Mouse (Mus musculus): ENCODE data around the gene Papolb. TPM values are rescaled to one million over a fixed set of nuclear protein-coding genes. Genes with fewer than 3 reads are reported as not detected.

Papolb gene
- polyA plus RNA-seq, 1 experiment, result 155 TPM

DNA sequence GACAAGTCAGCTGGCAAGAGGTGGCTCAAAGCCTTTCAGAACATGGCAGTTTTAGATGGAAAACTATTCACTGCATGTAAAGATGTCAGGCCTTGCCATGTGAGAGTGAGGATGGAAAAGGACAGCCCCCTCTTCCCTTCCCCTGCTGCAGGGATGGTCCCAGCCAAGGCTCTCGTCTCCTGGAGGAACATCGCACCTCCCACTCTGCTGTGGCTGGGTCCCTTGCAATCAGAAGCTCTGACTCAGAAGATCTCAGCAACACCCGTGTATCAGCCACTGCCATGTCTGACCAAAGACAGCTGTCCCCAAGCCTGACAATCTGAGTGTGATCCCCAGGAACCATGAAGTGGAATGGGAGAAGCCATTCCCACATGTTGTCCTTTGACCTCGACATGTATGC, 17.8 kb downstream of the Papolb start:
- TF ChIP-seq POLR2A (IDR thresholded peaks at IDR 0.05; ENCODE audit: control insufficient read depth, low read depth, low read length) (no peak), CTCF (IDR thresholded peaks at IDR 0.05; ENCODE audit: control insufficient read depth, insufficient read depth, insufficient replicate concordance, low read depth, low read length) (no peak)
- H3K4me1 ChIP-seq (ENCODE audit: control insufficient read depth, insufficient read depth, low read length), result no peaks in the 10 kb centered on the region
- no peak overlapping the region for H3K4me3 ChIP-seq (ENCODE audit: control insufficient read depth, low read depth, low read length)
- no peaks in the 10 kb centered on the region for H3K36me3 ChIP-seq (ENCODE audit: control insufficient read depth, insufficient read depth, low read length)
- H3K27me3 ChIP-seq (ENCODE audit: control insufficient read depth, insufficient read depth, low read length), result no peaks in the 10 kb centered on the region
- H3K27ac ChIP-seq (ENCODE audit: control insufficient read depth, insufficient read depth, low read depth, low read length), result no peak overlapping the region

DNA sequence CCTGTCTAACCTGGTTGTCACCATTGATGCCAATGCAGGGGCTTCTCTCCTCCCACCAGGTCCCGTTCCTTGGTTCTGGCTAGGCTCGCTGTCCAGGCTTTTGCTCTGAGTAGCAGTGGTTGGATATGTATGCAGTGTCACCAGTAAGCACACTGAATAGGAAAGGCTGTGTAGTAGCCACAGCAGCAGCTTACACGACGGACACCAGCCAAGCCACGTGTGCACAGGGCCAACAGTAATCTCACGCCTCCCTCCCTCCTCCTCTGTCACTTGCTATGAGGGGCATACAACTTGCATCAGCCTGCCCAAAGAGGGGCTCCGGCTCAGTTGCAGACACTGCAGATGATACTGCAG, 19.8 kb downstream of the Papolb start:
- TF ChIP-seq CTCF (IDR thresholded peaks at IDR 0.05; ENCODE audit: control insufficient read depth, insufficient read depth, insufficient replicate concordance, low read depth, low read length), result no peak
- TF ChIP-seq POLR2A (IDR thresholded peaks at IDR 0.05; ENCODE audit: control insufficient read depth, low read depth, low read length), result no peak
- no peaks in the 10 kb centered on the region for H3K4me1 ChIP-seq (ENCODE audit: control insufficient read depth, insufficient read depth, low read length)
- no peaks in the 10 kb centered on the region; the same call in 1 of the 2 replicates for H3K36me3 ChIP-seq (ENCODE audit: control insufficient read depth, insufficient read depth, low read length)
- H3K4me3 ChIP-seq (ENCODE audit: control insufficient read depth, low read depth, low read length), result no peak overlapping the region
- H3K27me3 ChIP-seq (ENCODE audit: control insufficient read depth, insufficient read depth, low read length), result no peaks in the 10 kb centered on the region
- H3K27ac ChIP-seq (ENCODE audit: control insufficient read depth, insufficient read depth, low read depth, low read length), result no peak overlapping the region

- no peaks in the 10 kb centered on the region; the same call in 1 of the 2 replicates for H3K36me3 ChIP-seq (ENCODE audit: control insufficient read depth, insufficient read depth, low read length)
- H3K27me3 ChIP-seq (ENCODE audit: control insufficient read depth, insufficient read depth, low read length), result no peaks in the 10 kb centered on the region
- TF ChIP-seq POLR2A (IDR thresholded peaks at IDR 0.05; ENCODE audit: control insufficient read depth, low read depth, low read length) (no peak), CTCF (IDR thresholded peaks at IDR 0.05; ENCODE audit: control insufficient read depth, insufficient read depth, insufficient replicate concordance, low read depth, low read length) (no peak)
- no peak overlapping the region for H3K4me3 ChIP-seq (ENCODE audit: control insufficient read depth, low read depth, low read length)
- H3K27ac ChIP-seq (ENCODE audit: control insufficient read depth, insufficient read depth, low read depth, low read length), result no peak overlapping the region
- no peaks in the 10 kb centered on the region for H3K4me1 ChIP-seq (ENCODE audit: control insufficient read depth, insufficient read depth, low read length)
Measured at GRCm38 (mm10) chr5:142509141-142510060, 20.5 kb downstream of the Papolb start.

GRCm38 (mm10) chr5:142505695-142506423, 24.0 kb downstream of the Papolb start:
- no peak overlapping the region for H3K27ac ChIP-seq (ENCODE audit: control insufficient read depth, insufficient read depth, low read depth, low read length)
- no peaks in the 10 kb centered on the region for H3K27me3 ChIP-seq (ENCODE audit: control insufficient read depth, insufficient read depth, low read length)
- H3K36me3 ChIP-seq (ENCODE audit: control insufficient read depth, insufficient read depth, low read length), result no peaks in the 10 kb centered on the region; the same call in none of the 2 replicates
- H3K4me1 ChIP-seq (ENCODE audit: control insufficient read depth, insufficient read depth, low read length), result no peaks in the 10 kb centered on the region
- no peak overlapping the region for H3K4me3 ChIP-seq (ENCODE audit: control insufficient read depth, low read depth, low read length)
- TF ChIP-seq CTCF (IDR thresholded peaks at IDR 0.05; ENCODE audit: control insufficient read depth, insufficient read depth, insufficient replicate concordance, low read depth, low read length), result no peak; the same call in 1 of the 2 replicates
- TF ChIP-seq POLR2A (IDR thresholded peaks at IDR 0.05; ENCODE audit: control insufficient read depth, low read depth, low read length), result no peak

DNA sequence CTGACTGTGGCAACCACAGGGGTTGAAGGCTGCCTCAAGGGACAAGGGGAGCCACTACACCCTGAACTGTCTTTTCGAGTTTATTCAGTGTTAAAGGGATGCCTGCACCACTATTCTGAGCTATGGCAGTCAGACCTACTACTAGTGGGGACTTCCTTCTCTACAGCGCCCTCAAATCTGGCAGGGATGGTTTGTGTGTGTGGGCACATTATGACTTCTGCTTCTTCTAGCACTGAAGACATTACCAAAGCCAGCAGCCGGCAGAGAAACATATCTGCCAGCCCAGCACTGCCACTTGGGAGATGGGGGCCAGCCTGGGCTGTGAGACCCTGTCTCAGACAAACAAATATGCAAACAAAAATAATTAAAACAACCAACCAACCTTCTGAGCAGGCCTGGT, 25.7 kb downstream of the Papolb start:
- Histone ChIP-seq H3K27me3 (ENCODE audit: control insufficient read depth, insufficient read depth, low read length) (no peaks in the 10 kb centered on the region), H3K27ac (ENCODE audit: control insufficient read depth, insufficient read depth, low read depth, low read length) (no peak overlapping the region), H3K4me3 (ENCODE audit: control insufficient read depth, low read depth, low read length) (no peak overlapping the region), H3K4me1 (ENCODE audit: control insufficient read depth, insufficient read depth, low read length) (no peaks in the 10 kb centered on the region), H3K36me3 (ENCODE audit: control insufficient read depth, insufficient read depth, low read length) (no peaks in the 10 kb centered on the region; the same call in none of the 2 replicates)
- TF ChIP-seq CTCF (IDR thresholded peaks at IDR 0.05; ENCODE audit: control insufficient read depth, insufficient read depth, insufficient replicate concordance, low read depth, low read length), result no peak
- no peak for TF ChIP-seq POLR2A (IDR thresholded peaks at IDR 0.05; ENCODE audit: control insufficient read depth, low read depth, low read length)

DNA sequence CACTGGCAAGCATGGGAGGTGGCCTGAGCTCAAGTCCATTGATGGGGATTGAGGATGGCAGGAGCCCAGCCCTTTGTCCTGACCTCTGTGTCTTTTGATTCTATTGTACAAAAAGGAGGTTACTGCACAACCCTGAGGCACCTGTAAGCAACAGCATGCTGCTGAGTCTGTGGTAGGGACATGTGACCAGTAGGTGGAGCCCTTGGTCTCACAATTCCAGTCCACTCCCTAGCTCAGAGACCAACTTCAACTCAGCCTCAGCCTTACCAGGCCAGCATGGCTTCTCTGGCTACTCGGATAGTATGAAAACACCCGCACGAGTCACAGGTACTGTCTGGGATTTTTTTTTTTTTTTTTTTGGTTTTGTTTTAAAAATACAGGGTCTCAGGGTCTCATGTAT, 27.5 kb downstream of the Papolb start:
- H3K36me3 ChIP-seq (ENCODE audit: control insufficient read depth, insufficient read depth, low read length), result no peaks in the 10 kb centered on the region; the same call in none of the 2 replicates
- H3K27ac ChIP-seq (ENCODE audit: control insufficient read depth, insufficient read depth, low read depth, low read length), result no peak overlapping the region
- no peaks in the 10 kb centered on the region for H3K27me3 ChIP-seq (ENCODE audit: control insufficient read depth, insufficient read depth, low read length)
- peak; percentile 69; the same call in 1 of the 2 replicates for TF ChIP-seq CTCF (IDR thresholded peaks at IDR 0.05; ENCODE audit: control insufficient read depth, insufficient read depth, insufficient replicate concordance, low read depth, low read length)
- TF ChIP-seq POLR2A (IDR thresholded peaks at IDR 0.05; ENCODE audit: control insufficient read depth, low read depth, low read length), result no peak
- no peaks in the 10 kb centered on the region for H3K4me1 ChIP-seq (ENCODE audit: control insufficient read depth, insufficient read depth, low read length)
- no peak overlapping the region for H3K4me3 ChIP-seq (ENCODE audit: control insufficient read depth, low read depth, low read length)

GRCm38 (mm10) chr5:142500918-142501317, 29.0 kb downstream of the Papolb start:
- no peaks in the 10 kb centered on the region; the same call in 1 of the 2 replicates for H3K36me3 ChIP-seq (ENCODE audit: control insufficient read depth, insufficient read depth, low read length)
- H3K27me3 ChIP-seq (ENCODE audit: control insufficient read depth, insufficient read depth, low read length), result no peaks in the 10 kb centered on the region
- TF ChIP-seq CTCF (IDR thresholded peaks at IDR 0.05; ENCODE audit: control insufficient read depth, insufficient read depth, insufficient replicate concordance, low read depth, low read length) (no peak), POLR2A (IDR thresholded peaks at IDR 0.05; ENCODE audit: control insufficient read depth, low read depth, low read length) (no peak)
- H3K4me3 ChIP-seq (ENCODE audit: control insufficient read depth, low read depth, low read length), result no peak overlapping the region
- H3K4me1 ChIP-seq (ENCODE audit: control insufficient read depth, insufficient read depth, low read length), result no peaks in the 10 kb centered on the region
- H3K27ac ChIP-seq (ENCODE audit: control insufficient read depth, insufficient read depth, low read depth, low read length), result no peak overlapping the region
